In genomic region chr1:126928186-126928585, GRCm38 (mm10) we compare ENCODE assay signal across 8 mouse cellular contexts.
DNase-seq lines count a peak whose midpoint lies in the region; ATAC-seq and TF ChIP-seq lines count a peak whose summit lies in the region.

No protein-coding gene starts in this region.

- TF ChIP-seq CTCF in lung, adult 2 months (IDR thresholded peaks at IDR 0.05; ENCODE audit: insufficient read depth, low read length): no peak
- TF ChIP-seq CTCF in stomach, postnatal 0 days (IDR thresholded peaks at IDR 0.05; ENCODE audit: low read depth): no peak

- no peak overlapping the region for H3K9ac ChIP-seq in forebrain, embryonic 13.5 days
- H3K9ac ChIP-seq in forebrain, embryonic 11.5 days (ENCODE audit: low read length): no peak overlapping the region
- H3K9ac ChIP-seq in neural tube, embryonic 13.5 days: no peak overlapping the region
- H3K9ac ChIP-seq in stomach, postnatal 0 days (ENCODE audit: low read length): no peak overlapping the region

- H3K4me2 ChIP-seq in forebrain, embryonic 13.5 days: no peak overlapping the region
- H3K4me2 ChIP-seq in forebrain, embryonic 11.5 days (ENCODE audit: low read depth, low read length, severe bottlenecking): no peak overlapping the region
- H3K4me2 ChIP-seq in neural tube, embryonic 13.5 days: no peak overlapping the region
- no peak overlapping the region for H3K4me2 ChIP-seq in stomach, postnatal 0 days (replicated peaks; ENCODE audit: low read depth)

- peak overlapping the region; percentile 22; the same call in 1 of the 2 replicates for H3K27ac ChIP-seq in forebrain, embryonic 13.5 days
- H3K27ac ChIP-seq in forebrain, embryonic 11.5 days (ENCODE audit: low read depth, low read length): no peak overlapping the region
- H3K27ac ChIP-seq in neural tube, embryonic 13.5 days (replicated peaks): peak overlapping the region; percentile 72
- no peak overlapping the region for H3K27ac ChIP-seq in stomach, postnatal 0 days (replicated peaks)

- no peak for TF ChIP-seq EP300 in stomach, postnatal 0 days (optimal IDR thresholded peaks at IDR 0.05)

- H3K4me3 ChIP-seq in forebrain, embryonic 13.5 days: no peak overlapping the region
- no peak overlapping the region for H3K4me3 ChIP-seq in forebrain, embryonic 11.5 days (ENCODE audit: low read depth, low read length)
- H3K4me3 ChIP-seq in neural tube, embryonic 13.5 days: no peak overlapping the region
- no peak overlapping the region for H3K4me3 ChIP-seq in lung, adult 2 months (replicated peaks; ENCODE audit: extremely low read depth, low read depth, low read length)
- no peak overlapping the region for H3K4me3 ChIP-seq in stomach, postnatal 0 days (ENCODE audit: low read depth, low read length)

- 28% methylated on average over 7 of the region's 7 CpGs for WGBS in forebrain, embryonic 13.5 days
- WGBS in forebrain, embryonic 11.5 days: 48% methylated on average over 7 of the region's 7 CpGs
- 33% methylated on average over 7 of the region's 7 CpGs for WGBS in neural tube, embryonic 13.5 days
- WGBS in lung, adult 2 months: 21% methylated on average over 7 of the region's 7 CpGs
- 62% methylated on average over 7 of the region's 7 CpGs for WGBS in stomach, postnatal 0 days

- no peaks in the 10 kb centered on the region for H3K9me3 ChIP-seq in forebrain, embryonic 13.5 days (replicated peaks)
- no peaks in the 10 kb centered on the region for H3K9me3 ChIP-seq in forebrain, embryonic 11.5 days (ENCODE audit: control insufficient read depth, low read length)
- H3K9me3 ChIP-seq in neural tube, embryonic 13.5 days: no peaks in the 10 kb centered on the region
- H3K9me3 ChIP-seq in stomach, postnatal 0 days (ENCODE audit: control insufficient read depth, low read length): no peaks in the 10 kb centered on the region

- no peak for DNase-seq in forebrain, embryonic 11.5 days (ENCODE audit: low spot score)
- no peak for DNase-seq in neural tube, embryonic 10.5 days (ENCODE audit: extremely low spot score, low spot score)
- DNase-seq in lung, adult 2 months: peak; percentile 50
- DNase-seq in stomach, postnatal 0 days (ENCODE audit: low spot score): peak; percentile 39
- no peak for DNase-seq in layer of hippocampus, adult 9-10 months (ENCODE audit: low spot score)
- DNase-seq in cerebellum, adult 11-12 months: no peak

- H3K36me3 ChIP-seq in forebrain, embryonic 13.5 days (ENCODE audit: poor library complexity, severe bottlenecking): no peaks in the 10 kb centered on the region
- no peaks in the 10 kb centered on the region for H3K36me3 ChIP-seq in forebrain, embryonic 11.5 days (ENCODE audit: control insufficient read depth, insufficient read depth, low read length)
- no peaks in the 10 kb centered on the region for H3K36me3 ChIP-seq in neural tube, embryonic 13.5 days
- H3K36me3 ChIP-seq in stomach, postnatal 0 days (ENCODE audit: control insufficient read depth, insufficient read depth, low read length): no peaks in the 10 kb centered on the region

- peaks cover 38% of the 10 kb centered on the region for H3K4me1 ChIP-seq in forebrain, embryonic 13.5 days
- no peaks in the 10 kb centered on the region; the same call in 1 of the 2 replicates for H3K4me1 ChIP-seq in forebrain, embryonic 11.5 days (replicated peaks; ENCODE audit: control insufficient read depth, insufficient read depth, low read length)
- peaks cover 66% of the 10 kb centered on the region for H3K4me1 ChIP-seq in neural tube, embryonic 13.5 days (replicated peaks)
- H3K4me1 ChIP-seq in lung, adult 2 months (ENCODE audit: control insufficient read depth, insufficient read depth, low read length): peaks cover 10% of the 10 kb centered on the region
- no peaks in the 10 kb centered on the region for H3K4me1 ChIP-seq in stomach, postnatal 0 days (replicated peaks; ENCODE audit: control insufficient read depth, insufficient read depth)

- no peak for TF ChIP-seq POLR2A in lung, adult 2 months (IDR thresholded peaks at IDR 0.05; ENCODE audit: borderline replicate concordance, extremely low read depth, low read depth, low read length)

- no peak for ATAC-seq in forebrain, embryonic 13.5 days
- no peak for ATAC-seq in forebrain, embryonic 11.5 days (replicated peaks; ENCODE audit: low FRiP score)
- peak; percentile 6; the same call in 1 of the 2 replicates for ATAC-seq in neural tube, embryonic 13.5 days (ENCODE audit: low read depth)
- ATAC-seq in stomach, postnatal 0 days (ENCODE audit: low FRiP score, low TSS enrichment): peak; percentile 78

- 0 out of 2 replicates have a peak, but pooled peaks cover 7% of the 10 kb centered on the region for H3K27me3 ChIP-seq in forebrain, embryonic 13.5 days
- H3K27me3 ChIP-seq in forebrain, embryonic 11.5 days (ENCODE audit: control insufficient read depth, insufficient read depth, low read length): no peaks in the 10 kb centered on the region
- no peaks in the 10 kb centered on the region for H3K27me3 ChIP-seq in neural tube, embryonic 13.5 days
- H3K27me3 ChIP-seq in stomach, postnatal 0 days (ENCODE audit: control insufficient read depth, insufficient read depth, low read length): no peaks in the 10 kb centered on the region

Comparison
In these comparisons a context has a peak if more than half of its experiments do, and no peak if none do; other contexts are left out.
1. H3K27ac ChIP-seq: peak in forebrain, embryonic 13.5 days (single experiment) and neural tube, embryonic 13.5 days (single experiment); none in forebrain, embryonic 11.5 days (single experiment) and stomach, postnatal 0 days (single experiment).
2. ATAC-seq: peak in neural tube, embryonic 13.5 days (single experiment) and stomach, postnatal 0 days (single experiment); none in forebrain, embryonic 13.5 days (single experiment) and forebrain, embryonic 11.5 days (single experiment).
3. DNase-seq: peak in lung, adult 2 months (single experiment) and stomach, postnatal 0 days (single experiment); none in forebrain, embryonic 11.5 days (single experiment), neural tube, embryonic 10.5 days (single experiment), layer of hippocampus, adult 9-10 months (single experiment) and cerebellum, adult 11-12 months (single experiment).